Mouse (Mus musculus) heart, adult 11 months (tissue): ENCODE measurements around the gene D10Wsu102e.
"Not testable (repeated sequence)": the region's sequence is repeated elsewhere in the genome, so short reads cannot be mapped to it uniquely, and the experiment has no call there.

Source experiments
- DNase-seq: peaks from one replicate; pipeline ENCODE4 v3.0.0; 2022

The D10Wsu102e gene

DNA sequence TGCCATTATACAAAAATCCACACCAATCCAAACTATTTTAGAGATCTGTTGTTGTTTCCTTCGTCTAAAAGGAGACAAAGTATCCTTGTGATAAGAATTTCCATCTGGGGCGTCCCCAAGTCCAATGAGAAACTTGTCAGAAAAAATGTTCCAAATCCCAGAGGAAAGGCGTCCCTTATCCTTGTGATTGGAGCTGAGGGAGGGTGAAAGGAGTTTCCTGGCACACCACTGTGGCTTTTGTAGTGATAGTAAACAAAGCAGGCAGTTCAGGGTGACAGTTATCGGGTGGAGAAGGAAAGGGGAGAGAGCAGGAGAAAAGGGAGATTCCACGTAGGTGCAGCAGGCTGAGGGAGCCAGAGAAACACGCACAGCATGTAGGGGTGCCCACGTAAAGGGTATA, 12.5 kb upstream of the D10Wsu102e start:
- DNase-seq = peak; percentile 94

DNA sequence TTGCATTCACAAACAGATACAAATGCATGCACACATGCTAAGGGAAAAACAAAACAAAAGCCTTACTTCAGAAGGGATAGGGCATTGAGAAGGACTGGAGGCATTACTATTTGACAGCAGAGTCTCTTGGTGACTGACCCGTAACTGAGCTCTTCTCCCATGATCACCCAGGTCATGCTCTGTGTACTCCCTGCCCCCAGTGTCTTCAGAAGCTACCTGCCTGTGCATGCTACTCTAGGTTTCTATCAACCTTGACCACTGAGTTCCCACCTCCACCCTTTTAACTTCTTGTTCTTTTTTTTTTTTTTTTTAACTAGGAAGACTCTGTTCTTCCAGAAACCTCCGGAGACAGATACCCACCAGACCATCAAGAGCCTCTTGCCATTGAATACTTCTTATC, 9.3 kb upstream of the D10Wsu102e start:
- no peak for DNase-seq

DNA sequence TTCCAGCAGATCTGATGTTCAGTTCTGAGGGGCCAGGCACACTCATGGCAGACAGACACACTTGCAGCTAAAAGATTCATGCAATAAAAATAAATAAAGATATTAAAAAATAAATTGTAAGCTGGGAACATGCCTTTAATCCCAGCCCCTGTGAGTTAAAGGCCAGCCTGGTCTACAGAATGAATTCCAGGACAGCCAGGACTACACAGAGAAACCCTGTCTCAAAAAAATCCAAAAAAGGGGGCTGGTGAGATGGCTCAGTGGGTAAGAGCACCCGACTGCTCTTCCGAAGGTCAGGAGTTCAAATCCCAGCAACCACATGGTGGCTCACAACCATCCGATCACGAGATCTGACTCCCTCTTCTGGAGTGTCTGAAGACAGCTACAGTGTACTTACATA, 8.2 kb upstream of the D10Wsu102e start:
- DNase-seq = not testable (repeated sequence)

DNA sequence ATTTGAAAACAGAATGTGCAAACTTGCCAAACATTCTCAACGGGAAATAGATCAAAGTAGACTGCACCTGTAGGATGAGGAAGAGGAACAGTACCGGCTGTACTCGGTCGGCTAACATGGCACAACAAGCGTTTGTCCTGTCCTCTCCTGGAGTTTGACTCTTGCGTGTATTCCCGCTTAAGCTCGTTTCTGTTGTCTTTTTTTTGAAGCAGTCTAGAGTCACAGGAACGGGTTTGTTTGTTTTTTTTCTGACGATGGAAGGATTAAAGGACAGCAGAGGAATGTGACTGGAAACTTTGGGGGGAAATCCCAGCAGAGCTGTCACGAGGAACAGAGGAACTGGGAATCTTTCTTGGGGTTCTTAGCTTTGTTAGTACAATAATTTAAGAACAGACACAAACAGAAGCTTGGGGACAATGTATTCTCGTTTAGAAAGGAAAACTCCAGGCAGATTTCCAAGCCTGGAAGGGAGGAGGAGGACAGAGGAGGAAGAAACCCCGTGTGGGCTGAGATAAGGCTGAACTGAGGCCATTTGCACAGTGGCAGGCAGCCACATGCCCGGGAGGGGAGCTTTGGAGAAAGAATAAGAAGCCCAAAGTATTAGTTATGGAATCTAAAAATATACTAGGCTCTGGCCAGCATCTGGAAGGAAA, 6.2 kb upstream of the D10Wsu102e start:
- peak; percentile 97 for DNase-seq

DNA sequence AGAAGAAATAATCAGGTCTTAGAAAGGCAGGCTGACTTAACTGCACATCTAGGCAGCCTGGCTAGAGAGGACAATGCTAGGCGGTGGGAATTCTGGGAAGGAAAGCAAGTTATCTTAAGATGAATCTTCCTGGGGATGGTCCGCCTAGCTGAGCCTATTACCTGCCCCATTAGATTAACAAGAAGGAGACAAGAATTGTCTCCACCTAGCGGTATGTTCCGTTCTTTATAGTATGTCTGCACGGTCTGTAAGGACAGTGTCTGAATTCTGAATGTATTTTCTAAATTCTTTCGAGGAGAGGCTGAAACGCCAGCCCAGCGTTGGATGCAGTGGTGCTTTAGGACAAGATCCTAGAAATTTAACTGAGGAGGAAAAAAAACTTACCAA, 5.7 kb upstream of the D10Wsu102e start:
- DNase-seq = no peak

DNA sequence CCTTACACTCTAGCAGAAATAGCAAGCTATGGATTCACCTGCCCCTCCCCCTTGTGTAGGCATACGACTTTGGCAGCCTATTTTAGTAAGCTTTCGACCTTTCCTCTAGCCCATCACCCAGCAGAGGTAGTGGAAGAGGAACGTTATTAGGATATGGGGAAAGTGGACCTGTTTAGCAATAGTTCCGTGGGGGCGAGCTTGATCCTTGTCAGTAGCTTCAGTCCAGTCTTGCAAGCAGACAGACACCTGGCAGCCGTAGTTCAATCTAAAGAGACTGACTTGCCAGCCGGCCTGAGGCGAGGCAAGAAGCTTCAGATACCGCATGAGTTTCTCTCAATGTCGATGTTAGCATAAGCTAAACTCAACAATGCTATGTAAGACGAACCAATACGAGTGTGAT, 3.6 kb upstream of the D10Wsu102e start:
- no peak for DNase-seq

DNA sequence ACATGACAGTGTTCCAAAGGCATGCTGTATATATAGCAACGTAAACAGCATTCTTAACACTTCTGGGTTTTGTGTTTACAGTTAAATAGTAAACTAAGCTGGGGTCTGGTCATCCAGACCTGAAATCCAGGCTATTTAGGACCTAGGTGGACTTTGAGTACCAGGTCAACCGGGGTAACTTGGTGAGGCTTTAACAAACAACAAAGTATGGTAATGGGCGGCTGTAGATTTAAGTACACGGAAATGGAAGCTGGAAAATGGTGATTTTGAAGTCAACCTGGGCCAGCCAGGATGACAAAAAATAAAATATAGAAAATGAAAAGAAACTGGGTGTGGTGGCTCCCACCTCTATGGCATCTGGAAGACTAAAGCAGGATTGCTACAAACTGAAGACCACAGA, 570 bp upstream of the D10Wsu102e start:
- no peak for DNase-seq

DNA sequence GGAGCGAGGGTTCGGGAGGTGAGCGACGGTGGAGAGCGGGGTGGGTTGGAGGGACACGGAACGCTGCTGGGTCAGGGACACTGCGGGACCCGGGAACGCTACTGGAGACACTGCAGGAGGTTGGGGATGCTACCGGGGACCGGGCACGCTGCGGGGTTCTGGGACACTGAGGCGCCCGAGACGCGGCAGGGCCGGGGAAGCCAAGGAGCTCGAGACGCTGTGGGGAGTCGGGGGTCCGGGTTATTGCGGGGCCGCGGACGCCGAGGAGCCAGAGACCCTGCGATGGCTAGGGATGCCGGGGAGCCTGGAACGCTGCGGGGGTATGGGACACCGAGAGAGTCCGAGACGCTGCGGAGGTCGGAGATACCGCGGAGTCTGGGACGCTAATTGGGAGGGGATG, 335 bp downstream of the D10Wsu102e start:
- no peak for DNase-seq

DNA sequence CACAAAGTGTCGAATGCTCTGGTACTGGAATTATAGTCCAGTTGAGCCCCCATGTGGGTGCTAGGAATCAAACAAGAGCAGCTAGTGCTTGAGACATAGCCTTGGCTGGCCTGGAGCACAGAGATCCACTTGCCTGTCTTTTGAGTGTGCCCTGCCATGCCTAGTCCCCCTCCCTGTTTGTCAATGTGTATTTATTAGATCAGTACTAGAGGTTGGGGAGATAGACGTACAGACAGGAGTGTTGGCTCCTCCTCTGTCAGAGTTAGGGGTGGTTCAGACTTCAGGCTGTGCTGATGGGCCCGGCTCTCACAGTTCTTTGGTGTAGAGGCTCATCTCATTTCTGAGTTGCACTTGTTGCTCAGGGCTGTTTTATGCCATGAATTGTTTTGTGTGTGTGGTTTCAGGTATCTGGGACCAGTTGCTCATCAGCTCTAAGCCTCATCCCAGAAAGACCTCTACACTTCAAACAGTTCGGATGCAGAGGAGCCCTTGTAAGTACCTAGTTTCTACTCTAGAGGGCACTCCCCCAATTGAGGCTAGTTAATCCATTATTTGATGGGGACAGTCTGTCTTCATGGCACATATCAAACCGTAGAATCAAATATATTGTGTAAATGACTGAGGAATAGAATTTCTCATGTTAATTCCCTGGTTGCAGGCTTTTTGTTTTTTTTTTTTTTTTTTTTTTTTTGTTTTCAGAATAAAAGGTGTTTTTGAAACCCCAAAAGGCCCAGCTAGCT, 1.8 kb downstream of the D10Wsu102e start:
- peak; percentile 91 for DNase-seq

DNA sequence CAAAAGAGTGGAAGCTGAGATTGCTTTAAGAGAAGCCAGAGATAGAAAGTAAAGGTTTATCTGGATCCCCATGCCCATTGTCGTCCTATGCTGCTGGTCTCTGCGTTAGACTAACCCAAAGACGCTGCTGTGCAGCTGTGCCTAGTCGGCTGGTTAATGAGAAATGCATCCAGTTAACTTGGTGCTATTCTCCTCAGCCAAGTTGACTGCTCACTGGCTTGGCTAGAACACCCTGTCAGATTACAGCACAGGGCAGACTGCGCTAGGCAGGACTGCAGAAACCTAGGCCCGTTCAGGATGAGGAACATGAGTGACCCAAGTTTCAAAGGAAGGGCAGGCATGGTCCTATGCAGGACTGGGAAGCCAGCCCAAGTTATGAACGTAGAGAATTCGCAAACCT, 3.4 kb downstream of the D10Wsu102e start:
- no peak for DNase-seq

DNA sequence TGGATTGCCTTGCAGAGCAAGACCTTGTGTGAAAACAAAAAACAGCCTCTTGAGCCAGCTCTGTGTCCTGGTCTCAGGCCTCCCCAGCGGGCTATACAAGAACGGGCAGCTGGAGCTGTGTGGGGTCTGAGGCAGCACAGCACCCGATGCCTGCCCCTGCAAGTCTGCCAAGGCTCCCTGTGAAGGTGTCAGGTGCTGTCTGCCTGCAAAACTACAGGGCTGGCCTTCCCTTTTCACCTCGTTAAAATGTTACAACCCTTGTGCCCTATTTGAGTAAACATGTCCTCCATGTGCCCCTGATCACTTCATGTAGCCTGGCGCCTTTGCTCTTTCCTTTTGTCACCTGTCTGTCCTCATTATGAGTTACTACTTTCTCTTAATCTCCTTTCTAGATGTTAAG, 8.9 kb downstream of the D10Wsu102e start:
- peak; percentile 85 for DNase-seq

DNA sequence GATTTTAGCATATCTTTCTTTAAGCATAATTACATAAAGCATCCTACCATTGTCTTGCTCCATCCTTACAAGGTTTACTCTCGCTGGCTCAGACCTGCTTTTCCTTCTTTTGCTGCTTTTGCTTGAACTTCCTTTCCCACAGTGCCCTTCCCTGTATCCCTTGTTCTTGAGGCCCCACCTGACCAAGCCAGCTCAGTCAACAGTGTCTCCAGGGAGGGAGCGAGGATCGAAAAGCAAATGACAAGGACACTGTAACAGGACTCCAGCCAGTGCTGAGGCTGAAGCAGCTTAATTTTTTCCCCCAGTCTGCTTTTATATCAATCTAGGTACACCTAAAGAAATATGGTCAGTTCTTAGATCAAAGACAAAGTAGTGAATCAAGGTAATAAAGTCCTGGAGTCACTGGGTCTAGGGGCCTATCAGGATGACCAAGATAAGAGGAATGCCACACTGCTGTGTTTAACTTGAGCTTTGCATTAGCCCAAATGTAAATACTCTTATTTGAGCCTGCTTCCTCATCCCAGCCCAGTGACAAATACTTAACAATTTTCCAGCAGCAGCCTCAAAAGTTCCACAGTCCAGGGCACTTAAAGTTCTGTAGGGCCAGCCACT, 14.1 kb downstream of the D10Wsu102e start:
- DNase-seq = no peak

DNA sequence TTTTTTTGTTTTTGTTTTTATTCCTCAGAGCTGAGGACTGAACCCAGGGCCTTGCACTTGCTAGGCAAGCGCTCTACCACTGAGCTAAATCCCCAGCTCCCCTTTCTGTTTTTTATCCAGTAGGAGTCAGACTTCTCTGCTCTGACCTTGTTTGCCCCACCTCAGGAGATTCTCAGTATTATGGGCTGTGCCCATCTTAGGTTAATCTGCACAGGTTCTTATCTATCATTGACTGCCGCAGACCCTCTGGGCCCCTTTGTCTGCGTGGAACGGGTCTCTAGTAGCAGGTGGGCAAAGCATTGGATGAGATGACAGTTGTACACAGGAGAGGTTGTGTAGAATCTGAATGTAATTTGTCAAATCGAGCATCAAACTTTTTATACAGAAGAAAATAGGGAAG, 15.4 kb downstream of the D10Wsu102e start:
- DNase-seq = not testable (repeated sequence)

DNA sequence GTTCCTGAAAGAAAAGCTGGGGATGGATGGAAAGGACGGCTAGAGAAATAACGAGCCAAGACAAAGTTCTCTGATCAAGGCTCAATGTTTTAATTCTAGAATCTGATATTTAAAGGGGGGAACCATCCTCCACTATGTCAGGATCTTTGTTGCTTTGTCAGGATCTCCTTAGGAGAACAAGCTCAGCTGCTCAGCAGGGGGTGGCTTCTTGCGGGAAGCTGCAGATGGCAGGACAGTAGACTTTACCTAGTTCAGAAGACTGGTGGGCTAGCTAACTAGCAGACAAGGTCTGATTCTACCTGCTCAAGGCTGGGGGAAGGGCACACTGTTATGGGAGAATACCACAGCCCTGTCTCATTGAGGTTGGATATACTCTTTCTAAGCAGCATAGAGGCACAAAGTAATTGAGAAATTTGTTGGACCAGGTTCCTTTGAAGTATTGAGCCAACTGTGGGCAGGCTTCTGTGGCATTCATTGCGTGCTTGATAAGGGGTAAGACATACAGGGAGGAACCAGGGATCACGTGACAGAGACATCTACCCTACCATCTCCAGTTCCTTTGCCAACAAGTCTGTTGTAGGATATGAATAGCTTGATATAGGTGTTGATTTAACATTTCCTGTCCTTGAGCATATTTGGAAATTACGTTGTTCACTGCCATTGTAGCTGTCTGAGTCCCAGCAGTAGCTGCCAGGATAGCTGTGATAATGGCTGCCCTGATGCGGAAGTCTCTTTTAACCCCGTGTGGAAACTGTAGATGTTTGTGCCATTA, 17.1 kb downstream of the D10Wsu102e start:
- peak; percentile 55 for DNase-seq

DNA sequence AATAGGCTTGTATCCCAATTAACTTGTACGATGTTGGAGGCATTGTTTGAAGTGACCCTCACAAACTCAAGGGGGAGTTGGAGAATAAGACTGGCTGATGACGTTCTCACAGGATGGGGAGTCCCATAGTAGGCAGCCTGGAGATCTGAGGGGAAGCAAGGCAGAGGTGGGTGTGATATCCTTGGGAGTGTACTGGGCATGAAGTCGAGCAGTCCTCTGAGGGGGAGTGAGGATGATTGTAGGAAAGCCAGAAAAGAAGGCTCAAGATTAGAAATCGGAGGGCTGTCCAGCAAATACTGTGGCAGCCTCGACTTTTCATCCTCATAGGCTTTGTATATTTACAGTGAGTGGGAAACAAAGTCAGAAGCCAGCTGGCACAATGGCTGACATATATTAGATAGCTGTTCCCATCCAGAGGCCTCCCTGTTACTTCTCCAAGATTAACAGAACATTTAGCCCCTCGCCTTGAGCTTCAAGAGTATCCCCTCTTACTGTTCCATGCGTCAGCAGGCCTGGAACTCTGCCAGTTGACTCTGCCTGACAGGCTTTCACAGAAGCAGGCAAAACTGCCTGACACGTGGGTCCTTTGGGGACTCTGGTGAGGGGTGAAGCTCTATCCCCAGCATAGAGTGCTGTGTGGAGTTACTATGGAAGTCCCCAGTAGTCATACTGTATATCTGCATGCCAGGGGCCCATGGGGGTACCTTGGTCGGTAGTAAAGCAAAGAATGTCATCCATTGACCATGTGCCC, 18.2 kb downstream of the D10Wsu102e start:
- DNase-seq = peak; percentile 82

DNA sequence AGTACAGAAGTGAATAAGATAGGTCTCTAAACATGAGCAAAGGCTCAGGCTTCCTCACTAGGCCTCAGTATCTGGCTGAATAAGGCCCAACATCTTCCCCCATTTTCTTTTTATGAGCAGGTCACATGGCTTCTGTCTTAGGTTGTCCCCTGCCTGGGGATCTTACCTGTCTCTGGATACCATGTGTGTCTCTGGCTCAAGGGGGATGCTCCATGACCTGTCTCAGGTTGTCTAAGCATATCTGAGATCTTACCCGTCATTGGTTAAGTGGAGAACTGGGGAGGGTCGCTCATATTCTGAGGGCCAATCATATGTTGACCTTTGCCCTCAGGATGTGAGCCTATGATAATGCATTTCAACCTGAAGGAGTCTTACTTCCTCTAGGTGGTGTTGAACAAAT, 20.5 kb downstream of the D10Wsu102e start:
- DNase-seq = peak; percentile 16

DNA sequence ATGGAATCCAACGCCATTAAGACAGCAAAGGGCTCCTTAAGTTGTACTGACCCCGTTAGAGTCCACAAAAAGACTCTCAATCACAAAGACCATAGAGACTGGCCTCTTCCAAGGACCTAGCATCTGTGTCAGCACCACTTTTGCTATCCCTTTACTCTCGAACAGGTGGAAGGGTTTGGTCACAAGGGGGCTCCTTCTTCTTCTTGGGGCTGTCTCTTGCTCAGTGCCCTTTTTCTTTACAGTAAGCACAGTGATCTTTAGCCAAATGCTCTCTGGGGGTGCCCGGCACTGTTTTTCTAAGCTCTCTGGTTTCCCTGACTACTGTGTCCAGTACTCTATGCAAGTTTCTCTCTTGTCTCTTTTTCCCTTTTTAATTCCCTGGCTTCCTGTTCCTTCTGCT, 22.5 kb downstream of the D10Wsu102e start:
- peak; percentile 42 for DNase-seq

DNA sequence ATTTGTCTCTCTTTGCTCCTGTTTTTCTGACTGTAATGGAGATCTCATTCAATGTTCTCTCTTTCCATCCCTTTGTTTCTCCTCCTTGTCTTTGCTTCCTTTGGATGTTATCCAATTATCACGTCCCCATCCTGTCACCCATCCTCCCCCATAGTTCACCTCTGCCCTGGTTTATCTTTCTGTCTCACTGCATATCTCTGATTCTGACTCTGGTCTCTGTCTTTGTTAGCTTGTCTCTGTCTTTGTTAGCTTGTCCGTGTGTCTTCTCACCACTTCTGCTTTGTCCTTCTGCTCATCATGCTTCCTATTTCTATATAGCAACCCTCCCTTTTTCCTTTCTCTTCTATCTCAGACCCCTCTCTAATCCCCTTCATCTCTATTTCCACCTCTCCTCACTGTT, 23.0 kb downstream of the D10Wsu102e start:
- peak; percentile 34 for DNase-seq

DNA sequence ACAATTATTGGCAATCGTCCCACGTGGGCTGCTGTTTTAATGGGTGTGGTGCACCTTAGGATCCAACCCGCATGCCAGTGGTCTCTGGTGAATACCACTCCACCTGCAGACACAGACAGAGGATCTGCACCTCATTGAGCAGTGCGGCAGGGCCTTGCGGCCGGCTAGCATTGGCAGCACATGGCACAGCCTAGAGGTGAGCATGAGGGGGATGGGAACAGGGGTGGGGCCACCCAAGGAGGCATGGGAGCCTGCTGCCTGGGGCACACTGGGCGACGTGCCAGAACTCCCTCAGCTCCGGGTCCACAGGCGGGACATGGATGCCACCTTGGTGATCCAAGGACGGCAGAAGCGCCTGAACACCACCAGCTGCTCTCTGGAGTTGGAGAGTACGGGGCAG, 23.8 kb downstream of the D10Wsu102e start:
- DNase-seq = peak; percentile 82

DNA sequence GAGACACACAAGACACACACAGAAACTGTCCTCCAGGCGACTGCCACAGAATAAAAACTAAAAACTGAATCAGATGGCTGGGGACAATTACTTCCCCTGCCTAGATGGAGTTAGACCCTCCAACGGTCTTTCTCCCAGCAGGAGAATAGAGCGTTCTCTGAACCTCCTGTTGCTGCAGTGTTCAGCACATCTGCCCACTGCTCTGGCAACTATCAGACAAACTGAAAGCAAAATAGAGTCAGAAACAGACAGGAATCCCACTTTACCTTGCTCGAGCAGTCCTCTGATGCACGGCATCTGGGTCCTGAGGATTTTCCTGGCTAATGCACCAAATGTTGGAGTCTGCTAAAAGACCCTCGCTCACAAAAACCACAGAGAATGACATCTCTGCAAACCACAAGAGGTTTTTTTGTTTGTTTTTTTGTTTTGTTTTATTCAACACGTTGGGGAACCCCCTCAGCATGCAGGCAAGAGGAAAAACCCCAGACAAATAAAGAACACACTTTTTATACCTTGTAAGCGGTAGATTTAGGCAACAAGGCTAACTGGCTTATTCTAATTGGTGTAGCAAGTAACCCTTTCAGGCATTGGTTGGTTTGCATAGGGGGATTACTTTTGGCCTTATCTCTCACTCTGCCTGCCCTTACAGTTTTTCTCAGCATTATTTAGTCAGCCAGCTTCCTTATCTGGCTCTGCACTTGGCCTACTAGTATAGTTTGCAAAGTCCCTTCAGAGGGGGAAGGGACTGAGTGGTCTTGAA, 24.6 kb downstream of the D10Wsu102e start:
- DNase-seq = peak; percentile 37

DNA sequence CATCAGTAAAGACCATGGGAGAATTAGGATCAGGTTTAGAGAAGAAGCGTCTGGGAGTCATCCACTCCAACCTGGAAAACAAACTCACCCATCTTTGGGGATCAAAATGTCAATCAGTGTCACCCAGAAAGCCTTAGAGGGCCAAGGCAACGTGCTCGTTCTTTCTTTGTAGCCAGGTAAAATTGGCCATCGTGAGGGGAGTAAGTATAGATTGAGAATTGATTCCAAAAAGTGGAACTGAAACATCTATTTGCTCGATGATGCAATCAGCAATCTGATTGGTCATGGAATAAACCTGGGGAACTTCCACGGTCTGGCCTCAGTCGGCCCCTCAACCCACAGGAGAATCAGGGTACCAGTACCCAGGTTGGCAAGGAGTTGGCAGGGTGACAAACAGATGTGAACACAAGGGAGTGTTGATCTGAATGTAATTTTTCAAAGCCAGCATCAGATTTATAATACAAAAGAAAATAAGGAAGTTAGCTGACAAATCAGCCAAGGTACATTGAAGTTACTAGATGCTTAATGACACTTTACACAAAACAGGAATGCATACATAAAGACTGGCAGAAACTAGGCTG, 25.4 kb downstream of the D10Wsu102e start:
- peak; percentile 22 for DNase-seq

DNA sequence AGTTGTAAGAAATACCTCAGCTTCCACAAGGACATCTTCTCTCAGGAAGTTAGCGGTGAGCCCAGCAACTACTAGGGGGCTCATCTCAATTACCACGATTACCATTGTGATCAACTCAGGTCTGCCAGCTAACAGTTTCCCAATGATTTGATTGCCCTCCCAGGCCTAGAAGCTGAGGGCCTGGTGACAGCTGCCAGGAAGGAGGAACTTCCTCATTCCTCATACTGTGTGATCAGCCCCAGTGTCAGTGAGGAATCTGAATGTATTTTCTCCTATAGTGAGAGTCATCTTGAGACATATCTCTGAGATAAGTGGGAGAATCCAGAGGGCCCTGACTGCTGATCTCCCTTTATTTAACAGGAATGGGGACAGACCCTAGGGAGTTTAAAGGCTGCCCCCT, 37.3 kb downstream of the D10Wsu102e start:
- DNase-seq = peak; percentile 81
